In the genomic region with DNA sequence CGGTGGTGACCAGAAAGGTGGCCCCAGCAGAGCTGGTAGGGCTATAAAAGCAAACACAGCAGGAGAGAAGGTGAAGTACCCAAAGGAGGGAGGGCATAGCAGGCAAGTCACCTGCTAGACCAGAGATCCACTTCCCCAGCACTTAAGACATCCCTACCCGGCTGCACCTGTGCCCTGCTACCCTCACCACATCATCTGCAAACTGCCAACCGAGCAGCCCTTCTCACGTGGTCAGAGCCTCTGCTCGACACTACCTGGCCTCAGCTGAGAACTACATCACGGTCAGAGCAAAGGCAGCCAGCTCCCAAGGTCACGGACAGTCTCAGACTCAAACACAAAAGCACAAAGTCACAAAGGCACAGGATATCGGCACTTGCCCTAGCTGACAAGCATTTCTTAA, we compare ENCODE assay signal across 13 mouse cellular contexts.
DNase-seq lines count a peak whose midpoint lies in the region; ATAC-seq and TF ChIP-seq lines count a peak whose summit lies in the region.
"Had no signal": no experiment of that assay in that cellular context is flagged by ENCODE, and none has a peak within 500 bp of the region (broad histone marks: within the 10 kb centered on the region; RNA-seq: fewer than 3 reads in every experiment).

No protein-coding gene starts in this region.

- H3K9me3 ChIP-seq in heart, embryonic 11.5 days (replicated peaks; ENCODE audit: control insufficient read depth, low read length): no peaks in the 10 kb centered on the region
- no peaks in the 10 kb centered on the region for H3K9me3 ChIP-seq in lung, postnatal 0 days (ENCODE audit: low read length)
- no peaks in the 10 kb centered on the region for H3K9me3 ChIP-seq in heart, embryonic 15.5 days (replicated peaks)
- H3K9me3 ChIP-seq in stomach, embryonic 15.5 days: no peaks in the 10 kb centered on the region
- H3K9me3 ChIP-seq in midbrain, embryonic 13.5 days: no peaks in the 10 kb centered on the region
- H3K9me3 ChIP-seq: embryonic facial prominence, embryonic 15.5 days; forebrain, embryonic 13.5 days had no signal

- no peak for TF ChIP-seq EP300 in lung, postnatal 0 days (IDR thresholded peaks at IDR 0.05)

- H3K27ac ChIP-seq in heart, embryonic 11.5 days (ENCODE audit: low read depth, low read length): no peak overlapping the region
- H3K27ac ChIP-seq in lung, postnatal 0 days (ENCODE audit: low read length): peak overlapping the region; percentile 9; the same call in 1 of the 2 replicates
- H3K27ac ChIP-seq in heart, embryonic 15.5 days: no peak overlapping the region
- H3K27ac ChIP-seq in stomach, embryonic 15.5 days: peak overlapping the region; percentile 18; the same call in 1 of the 2 replicates
- no peak overlapping the region for H3K27ac ChIP-seq in midbrain, embryonic 13.5 days
- H3K27ac ChIP-seq: embryonic facial prominence, embryonic 15.5 days; forebrain, embryonic 13.5 days had no signal

- no peak for DNase-seq in heart, postnatal 4 days
- no peak for DNase-seq in lung, postnatal 0 days (ENCODE audit: low spot score)
- no peak for DNase-seq in lung, postnatal 36 days
- DNase-seq in T-cell, adult 2 months (ENCODE audit: low spot score): no peak
- DNase-seq: cerebellum, adult 18-20 months; midbrain, embryonic 14.5 days; right cerebral cortex, postnatal 25 days had no signal

- H3K36me3 ChIP-seq in heart, embryonic 11.5 days (ENCODE audit: control insufficient read depth, insufficient read depth, low read length): no peaks in the 10 kb centered on the region
- no peaks in the 10 kb centered on the region for H3K36me3 ChIP-seq in lung, postnatal 0 days (ENCODE audit: insufficient read depth, low read length)
- no peaks in the 10 kb centered on the region for H3K36me3 ChIP-seq in heart, embryonic 15.5 days
- H3K36me3 ChIP-seq in stomach, embryonic 15.5 days: no peaks in the 10 kb centered on the region
- no peaks in the 10 kb centered on the region for H3K36me3 ChIP-seq in midbrain, embryonic 13.5 days
- H3K36me3 ChIP-seq: embryonic facial prominence, embryonic 15.5 days had no signal

- TF ChIP-seq CTCF in lung, postnatal 0 days (IDR thresholded peaks at IDR 0.05): no peak

- H3K27me3 ChIP-seq in heart, embryonic 11.5 days (ENCODE audit: control insufficient read depth, insufficient read depth, low read length): no peaks in the 10 kb centered on the region
- H3K27me3 ChIP-seq in lung, postnatal 0 days (replicated peaks; ENCODE audit: insufficient read depth, low read length): no peaks in the 10 kb centered on the region
- H3K27me3 ChIP-seq in heart, embryonic 15.5 days: no peaks in the 10 kb centered on the region
- H3K27me3 ChIP-seq in stomach, embryonic 15.5 days (replicated peaks): no peaks in the 10 kb centered on the region
- no peaks in the 10 kb centered on the region for H3K27me3 ChIP-seq in midbrain, embryonic 13.5 days
- H3K27me3 ChIP-seq: embryonic facial prominence, embryonic 15.5 days; forebrain, embryonic 13.5 days had no signal

- peak overlapping the region; percentile 0; the same call in 1 of the 2 replicates for H3K4me2 ChIP-seq in heart, embryonic 11.5 days
- peak overlapping the region; percentile 42 for H3K4me2 ChIP-seq in lung, postnatal 0 days (replicated peaks; ENCODE audit: low read depth, low read length)
- H3K4me2 ChIP-seq in heart, embryonic 15.5 days: peak overlapping the region; percentile 37
- no peak overlapping the region for H3K4me2 ChIP-seq in stomach, embryonic 15.5 days
- no peak overlapping the region for H3K4me2 ChIP-seq in midbrain, embryonic 13.5 days (replicated peaks)
- H3K4me2 ChIP-seq: embryonic facial prominence, embryonic 15.5 days; forebrain, embryonic 13.5 days had no signal

- 56% methylated on average over 8 of the region's 8 CpGs for WGBS in heart, embryonic 11.5 days (ENCODE audit: insufficient replicate concordance)
- 36% methylated on average over 8 of the region's 8 CpGs for WGBS in lung, postnatal 0 days
- WGBS in heart, embryonic 15.5 days: 48% methylated on average over 8 of the region's 8 CpGs
- 53% methylated on average over 8 of the region's 8 CpGs for WGBS in stomach, embryonic 15.5 days
- WGBS in midbrain, embryonic 13.5 days: 80% methylated on average over 8 of the region's 8 CpGs

- no peak overlapping the region for H3K4me3 ChIP-seq in heart, embryonic 11.5 days (ENCODE audit: low read depth, low read length)
- H3K4me3 ChIP-seq in lung, postnatal 0 days (ENCODE audit: low read depth, low read length): no peak overlapping the region
- H3K4me3 ChIP-seq in heart, embryonic 15.5 days: no peak overlapping the region
- H3K4me3 ChIP-seq in stomach, embryonic 15.5 days (replicated peaks): no peak overlapping the region
- H3K4me3 ChIP-seq in midbrain, embryonic 13.5 days (replicated peaks): no peak overlapping the region
- H3K4me3 ChIP-seq: embryonic facial prominence, embryonic 15.5 days; forebrain, embryonic 13.5 days had no signal

- no peak overlapping the region for H3K9ac ChIP-seq in heart, embryonic 11.5 days (ENCODE audit: low read depth, low read length)
- no peak overlapping the region for H3K9ac ChIP-seq in lung, postnatal 0 days (replicated peaks; ENCODE audit: low read depth)
- no peak overlapping the region for H3K9ac ChIP-seq in heart, embryonic 15.5 days
- no peak overlapping the region for H3K9ac ChIP-seq in stomach, embryonic 15.5 days
- no peak overlapping the region for H3K9ac ChIP-seq in midbrain, embryonic 13.5 days (replicated peaks)
- H3K9ac ChIP-seq: embryonic facial prominence, embryonic 15.5 days; forebrain, embryonic 13.5 days had no signal

- H3K4me1 ChIP-seq in heart, embryonic 11.5 days (ENCODE audit: control insufficient read depth, insufficient read depth, low read length): peaks cover 20% of the 10 kb centered on the region
- H3K4me1 ChIP-seq in lung, postnatal 0 days (ENCODE audit: insufficient read depth, low read depth, low read length): peaks cover 10% of the 10 kb centered on the region; the same call in 1 of the 2 replicates
- H3K4me1 ChIP-seq in heart, embryonic 15.5 days (replicated peaks): peaks cover 18% of the 10 kb centered on the region
- peaks cover 10% of the 10 kb centered on the region; the same call in 1 of the 2 replicates for H3K4me1 ChIP-seq in stomach, embryonic 15.5 days
- H3K4me1 ChIP-seq in midbrain, embryonic 13.5 days (replicated peaks): peaks cover 1% of the 10 kb centered on the region; the same call in 1 of the 2 replicates
- H3K4me1 ChIP-seq: embryonic facial prominence, embryonic 15.5 days; forebrain, embryonic 13.5 days had no signal

- ATAC-seq in heart, embryonic 11.5 days (replicated peaks; ENCODE audit: insufficient number of reproducible peaks, low FRiP score, low TSS enrichment): no peak
- ATAC-seq in lung, postnatal 0 days: peak; percentile 23; the same call in 1 of the 2 replicates
- ATAC-seq in heart, embryonic 15.5 days (replicated peaks; ENCODE audit: insufficient number of reproducible peaks, insufficient read depth, low FRiP score, low read depth): peak; percentile 38; the same call in 1 of the 2 replicates
- ATAC-seq in stomach, embryonic 15.5 days (ENCODE audit: insufficient read depth, low FRiP score, low read depth): no peak
- ATAC-seq in midbrain, embryonic 13.5 days: no peak
- ATAC-seq: forebrain, embryonic 13.5 days had no signal

Comparison
In these comparisons a context has a peak if more than half of its experiments do, and no peak if none do; other contexts are left out.
1. ATAC-seq: peak in lung, postnatal 0 days (single experiment) and heart, embryonic 15.5 days (single experiment); none in heart, embryonic 11.5 days (single experiment), stomach, embryonic 15.5 days (single experiment) and midbrain, embryonic 13.5 days (single experiment).
2. H3K27ac ChIP-seq: peak in lung, postnatal 0 days (single experiment) and stomach, embryonic 15.5 days (single experiment); none in heart, embryonic 11.5 days (single experiment), heart, embryonic 15.5 days (single experiment) and midbrain, embryonic 13.5 days (single experiment).
3. H3K4me2 ChIP-seq: peak in heart, embryonic 11.5 days (single experiment), lung, postnatal 0 days (single experiment) and heart, embryonic 15.5 days (single experiment); none in stomach, embryonic 15.5 days (single experiment) and midbrain, embryonic 13.5 days (single experiment).